Mouse (Mus musculus) embryo, embryonic 9.5 days (tissue): Measurements from ENCODE around the gene Prkar1b.

Source experiments
- DNase-seq: peaks from one replicate; pipeline ENCODE4 v3.0.0-alpha.2; 2017; ENCODE audit errors: extremely low spot score

The Prkar1b gene

DNA sequence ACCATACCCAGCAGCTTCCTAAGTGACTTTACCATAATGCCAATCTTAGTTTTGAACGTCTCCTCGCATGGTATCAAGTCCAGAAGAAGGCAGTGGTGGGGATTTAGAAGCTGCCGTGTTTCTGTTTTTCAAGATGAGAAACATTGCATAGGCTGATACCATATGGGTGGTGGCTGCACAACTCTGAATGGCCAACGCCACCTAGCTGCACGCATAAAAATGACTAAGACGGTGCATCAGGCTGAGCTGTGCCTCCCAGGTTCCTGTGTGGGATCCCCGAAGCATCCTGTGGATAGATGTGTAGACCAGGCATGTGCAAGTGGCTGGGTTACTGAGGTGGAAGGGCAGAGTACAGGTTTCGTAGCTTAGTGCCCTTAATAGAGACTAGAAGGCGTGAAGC is 42.0 kb downstream of the Prkar1b start:
- no peak for DNase-seq

- DNase-seq: no peak
Measured at GRCm38 (mm10) chr5:139101783-139102182, 48.0 kb downstream of the Prkar1b start.

DNA sequence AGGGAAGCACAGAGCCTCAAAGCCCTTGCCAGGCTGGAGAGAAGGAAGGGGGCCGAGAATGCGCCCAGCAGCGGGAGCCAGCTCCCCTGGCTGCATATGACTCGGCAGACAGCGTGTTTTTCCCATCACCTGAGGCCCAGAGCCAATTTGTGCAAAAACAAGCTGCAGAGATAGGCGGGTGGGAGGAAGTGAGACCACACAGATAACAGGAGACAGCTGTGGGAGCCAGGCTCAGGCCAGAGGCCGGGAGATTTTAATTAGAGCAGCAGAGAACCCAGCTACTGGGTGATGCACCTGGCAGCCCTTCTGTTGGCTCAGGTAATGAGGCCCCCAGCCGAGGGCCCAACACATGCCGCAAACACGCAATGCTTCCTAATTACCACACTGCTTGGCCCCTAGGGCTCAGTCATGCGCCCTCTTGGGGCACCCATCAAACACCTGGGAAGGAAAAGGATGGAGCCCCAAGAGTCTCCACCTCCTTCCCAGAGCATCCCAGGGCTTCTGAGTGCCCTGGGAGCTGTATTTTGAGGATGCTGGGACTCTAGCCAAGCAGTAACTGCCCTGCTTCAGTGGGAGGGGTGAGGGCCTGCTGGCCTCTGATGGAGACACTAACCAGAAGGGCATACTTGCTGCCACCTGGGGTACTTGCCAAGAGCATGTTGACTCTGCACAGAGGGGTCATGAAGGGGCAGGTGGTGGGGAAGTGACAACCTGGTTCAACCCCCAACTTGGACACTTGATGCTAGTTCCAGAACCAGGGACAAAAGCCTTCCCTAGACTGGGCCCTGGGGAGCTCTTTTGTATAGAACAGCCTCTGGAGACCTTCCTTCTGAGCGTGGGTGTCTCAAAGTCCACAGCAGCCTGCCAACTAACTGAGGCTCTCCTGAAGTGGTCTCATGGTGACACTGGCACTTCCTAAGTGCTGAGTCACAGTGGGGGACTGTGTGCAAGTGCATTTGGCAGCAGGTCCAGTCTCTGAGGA is 50.5 kb downstream of the Prkar1b start:
- DNase-seq: no peak

DNA sequence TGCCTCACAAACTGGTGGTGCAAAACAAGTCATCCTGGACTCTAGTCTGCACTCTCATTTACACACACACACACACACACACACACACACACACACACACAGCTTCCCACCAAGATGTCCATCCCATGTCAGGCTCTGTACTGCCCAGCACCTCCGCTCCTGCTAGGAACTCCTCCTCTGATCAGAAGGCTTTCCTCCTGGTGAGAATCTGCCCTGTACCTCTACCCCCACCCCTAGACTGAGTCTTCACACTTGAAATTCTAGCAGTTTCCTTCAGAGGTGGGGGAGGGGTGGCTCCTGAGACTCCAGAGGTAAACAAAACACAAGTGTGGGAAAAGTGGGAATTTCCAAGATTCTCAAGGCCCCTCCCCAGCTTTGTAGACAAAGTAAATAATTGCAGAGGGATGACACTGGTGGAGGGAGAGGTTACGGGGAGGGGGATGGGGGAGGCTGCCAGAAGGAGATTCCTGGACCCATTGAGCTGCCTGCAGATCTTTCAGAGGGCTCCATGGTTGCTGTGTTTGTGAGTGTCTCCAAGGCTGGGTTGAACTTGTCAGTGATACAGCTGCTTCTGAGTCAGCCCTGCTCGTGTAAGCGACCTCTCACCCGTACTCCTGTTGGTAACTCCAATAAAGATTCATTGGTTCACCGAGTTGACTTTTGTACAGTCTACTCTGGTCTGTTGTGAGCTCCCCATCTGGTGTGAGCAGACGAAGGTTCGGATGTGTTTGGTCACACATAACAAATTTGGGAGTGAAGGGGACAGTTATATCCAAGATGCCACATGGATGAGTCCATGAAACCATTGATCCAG is 54.3 kb downstream of the Prkar1b start:
- DNase-seq: peak; percentile 14

GRCm38 (mm10) chr5:139093534-139093933 is 56.3 kb downstream of the Prkar1b start:
- DNase-seq: no peak

GRCm38 (mm10) chr5:139091713-139092112 is 58.1 kb downstream of the Prkar1b start:
- DNase-seq: no peak

DNA sequence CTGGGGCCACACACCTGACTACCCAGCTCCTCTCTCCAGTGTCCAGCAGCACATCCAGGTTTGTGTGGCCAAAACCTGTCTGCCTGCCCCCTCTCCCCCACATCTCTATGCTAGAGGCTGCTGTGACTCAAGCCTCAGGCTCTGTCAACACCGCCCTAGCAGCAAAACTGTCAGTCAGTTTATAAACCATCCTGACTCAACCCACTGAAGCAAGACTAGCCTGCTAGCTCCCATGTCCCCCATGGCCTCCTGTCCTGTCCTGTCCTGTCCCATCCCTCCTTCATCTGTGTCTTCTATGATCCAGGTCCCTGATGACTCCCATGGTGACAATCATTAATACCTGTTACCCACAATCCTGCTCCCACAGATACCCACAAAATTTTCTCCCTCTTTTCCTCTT is 59.6 kb downstream of the Prkar1b start:
- DNase-seq: no peak

GRCm38 (mm10) chr5:139088173-139088572 is 61.6 kb downstream of the Prkar1b start:
- DNase-seq: no peak

DNA sequence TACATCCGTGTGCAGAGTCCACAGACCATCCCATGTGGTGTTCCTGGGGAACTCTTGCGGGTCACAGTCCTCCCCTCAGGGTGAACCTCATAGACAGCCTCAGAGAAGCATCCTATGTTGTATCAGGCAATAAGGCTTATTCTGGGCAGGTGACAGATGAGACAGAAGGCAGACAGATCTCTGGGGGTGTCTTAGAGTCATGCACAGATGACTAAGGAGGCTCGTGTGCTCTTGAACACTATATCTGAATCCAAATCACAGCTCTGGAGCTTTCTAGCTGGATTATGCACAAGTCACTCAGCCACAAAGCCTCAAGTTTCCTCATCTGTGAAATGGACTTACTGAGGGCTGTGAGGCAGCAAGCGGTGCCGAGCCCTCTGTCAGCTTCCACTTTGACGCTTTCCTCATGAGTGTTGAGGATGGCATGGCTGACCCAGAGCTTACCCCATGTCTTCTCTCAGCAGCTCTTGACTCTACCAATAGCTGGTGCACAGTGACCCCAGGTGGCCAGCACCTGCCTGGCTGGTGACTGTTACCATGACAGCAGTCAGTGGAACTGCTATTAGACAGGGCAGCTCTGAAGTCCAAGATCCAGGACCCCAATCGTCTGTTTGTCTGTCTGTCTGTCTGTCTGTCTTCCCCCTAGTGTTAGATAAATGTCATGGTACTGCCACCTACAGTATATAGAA is 64.8 kb downstream of the Prkar1b start:
- peak; percentile 47 for DNase-seq

GRCm38 (mm10) chr5:139084302-139084701 is 65.5 kb downstream of the Prkar1b start:
- DNase-seq: no peak

GRCm38 (mm10) chr5:139083841-139084240 is 66.0 kb downstream of the Prkar1b start:
- DNase-seq: no peak

DNA sequence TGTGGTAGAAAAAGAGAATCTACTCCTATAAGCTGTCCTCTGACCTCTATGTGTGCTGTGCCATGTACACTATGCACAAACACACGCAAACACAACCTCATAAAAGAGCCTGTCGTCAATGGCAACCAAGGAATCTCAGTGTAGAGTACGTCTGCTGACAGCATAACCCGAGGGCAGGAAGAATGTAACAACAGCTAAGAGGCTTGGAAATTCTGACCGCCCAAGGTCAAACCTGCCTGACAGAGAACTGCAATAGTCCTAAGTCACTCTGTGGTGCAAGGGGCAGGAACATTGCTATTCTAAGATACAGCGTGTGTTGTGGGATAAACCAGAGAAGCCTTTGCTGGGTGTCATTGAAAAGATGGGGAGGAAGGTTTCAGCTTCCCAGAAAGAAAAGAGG is 68.4 kb downstream of the Prkar1b start:
- no peak for DNase-seq

GRCm38 (mm10) chr5:139078156-139078462 is 71.7 kb downstream of the Prkar1b start:
- no peak for DNase-seq

DNA sequence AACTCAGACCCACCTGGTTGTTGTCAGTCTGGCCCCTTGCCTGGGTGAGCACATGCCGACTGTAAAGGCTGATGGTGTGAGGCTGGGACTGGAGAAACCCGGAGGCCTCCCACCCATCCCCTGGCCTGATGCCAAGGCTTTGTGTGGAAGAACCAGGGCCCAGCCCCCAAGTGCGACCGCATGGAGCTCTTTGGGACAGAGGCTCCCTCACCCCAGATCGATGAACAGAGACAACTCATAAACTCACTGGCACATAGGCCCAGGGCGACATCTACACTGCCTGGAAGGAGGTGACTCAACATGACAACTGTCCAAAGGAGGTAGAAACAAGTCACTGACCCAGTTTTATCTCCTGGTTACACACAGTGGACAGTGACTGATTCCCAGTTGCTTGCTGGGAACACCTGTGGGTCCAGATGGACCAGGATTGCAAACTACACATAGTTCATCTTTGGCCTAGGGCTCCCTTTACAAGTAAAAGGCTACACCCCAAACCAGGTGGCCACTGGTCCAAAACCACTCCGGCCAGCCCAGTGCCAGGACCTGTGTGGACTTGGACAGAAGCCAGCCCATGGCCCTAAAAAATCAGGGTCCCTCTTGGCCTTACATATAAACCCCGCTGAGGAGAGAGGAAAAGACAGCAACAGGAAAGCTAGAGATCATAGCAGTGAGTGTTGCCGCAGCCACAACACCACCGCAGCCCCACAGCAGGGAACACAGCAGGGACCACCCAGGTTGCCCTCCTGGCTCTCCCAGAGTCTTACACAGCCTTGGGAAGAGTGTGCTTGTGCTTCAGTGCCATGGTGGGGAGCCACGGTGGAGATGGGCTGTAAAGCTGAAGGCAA is 72.3 kb downstream of the Prkar1b start:
- DNase-seq: no peak

- DNase-seq: no peak
Measured at GRCm38 (mm10) chr5:139076450-139076849, 73.4 kb downstream of the Prkar1b start.

- no peak for DNase-seq
Measured at GRCm38 (mm10) chr5:139075791-139076190, 74.0 kb downstream of the Prkar1b start.

GRCm38 (mm10) chr5:139075125-139075524 is 74.7 kb downstream of the Prkar1b start:
- peak; percentile 62 for DNase-seq

GRCm38 (mm10) chr5:139073977-139074376 is 75.8 kb downstream of the Prkar1b start:
- DNase-seq: no peak

GRCm38 (mm10) chr5:139072866-139073265 is 76.9 kb downstream of the Prkar1b start:
- DNase-seq: no peak

DNA sequence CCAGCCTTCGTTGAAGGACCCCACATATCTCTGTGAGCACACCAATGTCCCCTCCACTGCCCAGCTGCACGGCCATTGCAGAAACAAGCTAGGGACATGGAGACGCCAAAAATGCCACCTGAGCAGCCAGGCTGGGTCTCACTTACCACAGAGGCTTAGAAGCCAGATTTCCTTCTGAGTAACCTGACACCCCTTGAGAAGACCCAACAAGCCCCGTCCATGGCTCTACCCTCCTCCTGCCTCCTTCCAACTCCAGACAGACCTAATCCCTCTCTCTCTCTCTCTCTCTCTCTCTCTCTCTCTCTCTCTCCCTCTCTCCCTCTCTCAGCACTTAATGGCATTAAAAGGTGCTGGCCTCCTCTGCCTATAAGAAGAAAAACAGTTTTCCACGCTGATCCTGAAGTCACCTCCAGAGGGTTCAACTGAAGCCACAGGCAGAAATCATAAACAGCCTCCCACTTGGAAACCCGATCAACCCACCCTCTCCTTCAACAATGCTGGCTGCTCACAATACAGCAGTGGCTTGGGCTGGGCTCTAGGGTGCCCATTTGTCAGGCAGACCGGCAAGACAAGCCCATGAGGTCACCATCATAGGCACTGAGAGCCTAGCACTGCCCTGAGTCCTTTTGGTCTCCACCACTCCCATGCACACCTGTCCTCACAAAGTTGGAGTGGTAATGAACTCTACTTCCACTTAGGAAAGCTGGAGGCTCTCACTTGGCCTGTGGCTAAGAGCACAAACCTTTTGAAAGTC is 82.8 kb downstream of the Prkar1b start:
- DNase-seq: no peak

GRCm38 (mm10) chr5:139064611-139065010 is 85.2 kb downstream of the Prkar1b start:
- no peak for DNase-seq
